Mouse (Mus musculus) neural tube, embryonic 12.5 days (tissue): ENCODE data around the gene Hoxd1. TPM values are rescaled to one million over a fixed set of nuclear protein-coding genes. Genes with fewer than 3 reads are reported as not detected.

Experiments used
- ATAC-seq: fragments of 200-750 bp; cut with Nextera tagmentation; 2 replicates; pipeline ENCODE4 v1.8.0; 2017; ENCODE audit warnings: low read depth, mild to moderate bottlenecking, moderate TSS enrichment, moderate library complexity; ENCODE audit not compliant: low FRiP score
- H3K27ac ChIP-seq: fragments of 300-500 bp; sonication (generic); 2 replicates; pipeline ENCODE4 v1.5.1; 2016
- H3K27me3 ChIP-seq: fragments of 300-500 bp; sonication (generic); replicated peaks from 2 replicates; pipeline ENCODE4 v1.6.1; 2016; ENCODE audit warnings: mild to moderate bottlenecking
- H3K36me3 ChIP-seq: fragments of 300-500 bp; sonication (generic); 2 replicates; pipeline ENCODE4 v1.6.1; 2016; ENCODE audit warnings: mild to moderate bottlenecking
- H3K4me1 ChIP-seq: fragments of 300-500 bp; sonication (generic); 2 replicates; pipeline ENCODE4 v1.6.1; 2016
- H3K4me2 ChIP-seq: fragments of 300-500 bp; sonication (generic); replicated peaks from 2 replicates; pipeline ENCODE4 v1.6.1; 2016; ENCODE audit warnings: mild to moderate bottlenecking
- H3K4me3 ChIP-seq: fragments of 300-500 bp; sonication (generic); 2 replicates; pipeline ENCODE4 v1.5.1; 2016
- H3K9ac ChIP-seq: fragments of 300-500 bp; sonication (generic); 2 replicates; pipeline ENCODE4 v1.6.1; 2016; ENCODE audit warnings: mild to moderate bottlenecking
- H3K9me3 ChIP-seq: fragments of 300-500 bp; sonication (generic); 2 replicates; pipeline ENCODE4 v1.6.1; 2016; ENCODE audit warnings: mild to moderate bottlenecking
- WGBS: fragments of 180-500 bp; shearing (Covaris S2); methylation state at CpG from one replicate; pipeline ENCODE4 v1.1.7; 2016; 5-methylcytosine and 5-hydroxymethylcytosine counted together
- polyA plus RNA-seq: library from polyadenylated mRNA; unstranded; fragments of >200 nt; fragmentation: Nextera tagmentation; extraction: Ambion mirVana; gene quantifications from 2 replicates; pipeline ENCODE4 v1.2.1, GENCODE M21; 2016

The Hoxd1 gene
- polyA plus RNA-seq, 1 experiment from 2014 or later = 6.8 TPM

DNA sequence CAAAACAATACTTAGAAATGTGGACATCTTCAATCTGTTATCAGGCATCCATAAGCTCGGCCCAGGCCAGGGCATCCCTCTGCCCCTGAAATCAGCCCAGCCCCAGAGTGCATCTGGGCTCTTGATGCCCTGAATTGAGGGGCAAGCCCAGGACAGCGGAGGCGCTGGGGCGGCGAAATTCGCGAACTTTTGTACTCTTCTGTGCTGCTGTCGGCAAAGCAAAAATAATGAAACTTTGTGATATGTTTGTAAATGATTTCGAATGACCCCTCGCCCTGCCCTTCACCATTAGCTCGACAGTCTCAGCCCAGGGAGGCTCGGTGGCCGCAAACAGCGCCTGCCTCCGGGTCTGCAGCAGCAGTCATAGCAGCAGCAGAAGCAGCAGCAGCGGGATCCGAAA is 37.6 kb upstream of the Hoxd1 start:
- peaks cover 24% of the 10 kb centered on the region for H3K36me3 ChIP-seq
- no peaks in the 10 kb centered on the region for H3K27me3 ChIP-seq
- no peaks in the 10 kb centered on the region for H3K9me3 ChIP-seq
- peak overlapping the region; percentile 56 for H3K4me3 ChIP-seq
- peak overlapping the region; percentile 96 for H3K9ac ChIP-seq
- 6% methylated on average over 17 of the region's 17 CpGs for WGBS
- peaks cover 93% of the 10 kb centered on the region for H3K4me1 ChIP-seq
- peak overlapping the region; percentile 96 for H3K4me2 ChIP-seq
- peak overlapping the region; percentile 93 for H3K27ac ChIP-seq
- no peak for ATAC-seq

DNA sequence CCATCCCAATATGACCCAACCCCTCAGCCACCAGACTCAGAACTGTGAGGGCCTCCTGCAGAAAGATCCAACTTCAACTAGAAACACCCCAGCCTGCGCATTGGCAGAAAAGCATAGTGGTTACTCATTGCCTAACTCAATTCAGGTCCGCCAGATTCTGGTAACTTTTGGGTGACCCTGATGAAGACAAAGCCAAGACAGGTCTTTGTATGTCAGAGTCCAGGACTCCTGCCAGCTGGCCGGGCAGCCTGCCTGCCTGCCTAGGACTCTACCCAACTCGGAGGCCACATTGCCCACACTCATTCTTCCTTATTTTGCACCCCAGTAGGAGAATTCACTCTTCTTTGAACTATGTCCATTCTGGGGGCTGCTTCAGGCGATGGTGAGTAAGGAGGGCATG is 36.2 kb upstream of the Hoxd1 start, which contains the start of gene Gm28230:
Gene Gm28230, plus strand, starts transcription at position 178 of the 400 bp plus-strand sequence.
- H3K36me3 ChIP-seq = peaks cover 24% of the 10 kb centered on the region

GRCm38 (mm10) chr2:74726973-74727639 is 35.7 kb upstream of the Hoxd1 start:
- under 1% methylated on average over 43 of the region's 43 CpGs for WGBS

More for the DNA sequence above, 36.2 kb upstream of the Hoxd1 start, which contains the start of gene Gm28230:
- Histone ChIP-seq H3K4me3 (peak within 1 kb of the TSS; percentile 56), H3K4me2 (peak within 1 kb of the TSS; percentile 96), H3K9ac (peak within 1 kb of the TSS; percentile 96), H3K27me3 (no peaks in the 10 kb centered on the region), H3K9me3 (no peaks in the 10 kb centered on the region), H3K27ac (peak within 1 kb of the TSS; percentile 93), H3K4me1 (peaks cover 92% of the 10 kb centered on the region)
- no peak for ATAC-seq
- WGBS = 8% methylated on average over 5 of the region's 5 CpGs

DNA sequence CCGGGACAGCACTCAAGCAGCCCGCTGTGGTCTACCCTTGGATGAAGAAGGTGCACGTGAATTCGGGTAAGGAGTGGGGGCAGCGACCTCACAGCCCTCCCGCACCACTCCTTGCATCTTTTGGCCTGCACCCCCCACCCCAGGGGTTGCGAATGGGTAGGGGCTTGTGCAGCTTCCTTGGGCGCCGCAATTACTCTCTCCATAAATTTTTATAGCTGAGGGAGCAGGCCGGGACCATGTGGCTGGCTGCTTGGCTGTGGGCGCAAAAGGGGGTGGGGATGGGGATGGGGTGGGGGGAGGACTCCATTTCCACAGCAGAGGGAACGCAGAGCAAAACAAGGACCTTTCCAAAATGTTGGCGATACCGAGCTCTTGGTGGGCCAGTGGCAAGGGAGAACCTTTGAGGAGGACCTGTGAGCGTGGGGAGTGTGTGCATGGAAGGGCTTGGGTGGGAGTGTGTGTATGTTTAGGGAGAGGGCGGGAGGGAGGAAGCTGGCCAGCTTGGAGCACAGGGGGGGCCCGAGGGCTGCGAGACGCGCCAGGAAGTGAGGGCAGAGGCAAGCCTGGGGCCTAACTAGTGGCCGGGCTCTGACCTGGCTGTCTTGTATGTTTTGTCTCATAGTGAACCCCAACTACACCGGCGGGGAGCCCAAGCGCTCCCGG is 35.0 kb upstream of the Hoxd1 start:
- Histone ChIP-seq H3K27me3 (no peaks in the 10 kb centered on the region), H3K9me3 (no peaks in the 10 kb centered on the region), H3K4me3 (peak overlapping the region; percentile 56), H3K9ac (peak overlapping the region; percentile 96), H3K27ac (peak overlapping the region; percentile 93), H3K4me1 (peaks cover 93% of the 10 kb centered on the region), H3K4me2 (peak overlapping the region; percentile 96), H3K36me3 (peaks cover 28% of the 10 kb centered on the region)
- WGBS = 2% methylated on average over 25 of the region's 25 CpGs
- ATAC-seq = peak; percentile 54

More at GRCm38 (mm10) chr2:74726973-74727639, 35.7 kb upstream of the Hoxd1 start:
- ATAC-seq = peak; percentile 22; the same call in 1 of the 2 replicates
- Histone ChIP-seq H3K4me3 (peak overlapping the region; percentile 56), H3K9ac (peak overlapping the region; percentile 96), H3K4me2 (peak overlapping the region; percentile 96), H3K27ac (peak overlapping the region; percentile 93), H3K4me1 (peaks cover 93% of the 10 kb centered on the region), H3K27me3 (no peaks in the 10 kb centered on the region), H3K36me3 (peaks cover 27% of the 10 kb centered on the region), H3K9me3 (no peaks in the 10 kb centered on the region)

DNA sequence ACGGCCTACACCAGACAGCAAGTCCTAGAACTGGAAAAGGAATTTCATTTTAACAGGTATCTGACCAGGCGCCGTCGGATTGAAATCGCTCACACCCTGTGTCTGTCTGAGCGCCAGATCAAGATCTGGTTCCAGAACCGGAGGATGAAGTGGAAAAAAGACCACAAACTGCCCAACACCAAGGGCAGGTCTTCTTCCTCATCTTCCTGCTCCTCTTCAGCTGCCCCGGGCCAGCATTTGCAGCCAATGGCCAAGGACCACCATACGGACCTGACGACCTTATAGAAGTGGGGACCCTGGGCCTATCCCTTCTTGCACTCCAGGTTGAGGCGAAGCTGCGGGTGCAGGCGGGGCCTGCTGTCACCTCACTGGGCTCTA is 34.5 kb upstream of the Hoxd1 start:
- H3K9me3 ChIP-seq = no peaks in the 10 kb centered on the region
- peak overlapping the region; percentile 93 for H3K27ac ChIP-seq
- H3K27me3 ChIP-seq = no peaks in the 10 kb centered on the region
- peak overlapping the region; percentile 96 for H3K4me2 ChIP-seq
- H3K9ac ChIP-seq = peak overlapping the region; percentile 96
- peak overlapping the region; percentile 56 for H3K4me3 ChIP-seq
- peaks cover 28% of the 10 kb centered on the region for H3K36me3 ChIP-seq
- WGBS = 7% methylated on average over 13 of the region's 13 CpGs
- peaks cover 92% of the 10 kb centered on the region for H3K4me1 ChIP-seq
- ATAC-seq = no peak

DNA sequence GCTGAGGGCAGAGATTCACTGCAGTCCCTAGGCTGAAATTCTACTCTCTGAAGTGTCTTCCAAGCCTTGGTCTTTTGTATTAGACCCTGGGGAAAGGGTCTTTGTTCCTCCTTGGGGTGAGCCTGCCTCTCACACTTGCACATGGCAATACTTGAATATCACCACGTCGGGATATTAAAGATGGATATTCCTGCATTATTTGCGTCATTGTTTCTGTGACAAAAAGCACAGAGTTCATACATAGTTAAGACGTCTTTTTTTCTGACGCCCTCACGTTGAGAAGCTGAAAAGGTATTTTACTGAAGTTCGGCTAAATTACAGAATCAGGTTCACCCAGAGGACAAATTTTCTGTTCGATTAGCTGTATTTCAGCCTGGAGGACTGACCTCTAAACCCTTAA is 32.4 kb upstream of the Hoxd1 start:
- peaks cover 26% of the 10 kb centered on the region for H3K36me3 ChIP-seq
- peak overlapping the region; percentile 99 for H3K27ac ChIP-seq
- no peaks in the 10 kb centered on the region for H3K27me3 ChIP-seq
- H3K4me3 ChIP-seq = peak overlapping the region; percentile 18
- peaks cover 87% of the 10 kb centered on the region for H3K4me1 ChIP-seq
- no peaks in the 10 kb centered on the region for H3K9me3 ChIP-seq
- ATAC-seq = no peak
- WGBS = 1% methylated on average over 8 of the region's 8 CpGs
- H3K9ac ChIP-seq = peak overlapping the region; percentile 92
- H3K4me2 ChIP-seq = peak overlapping the region; percentile 96

DNA sequence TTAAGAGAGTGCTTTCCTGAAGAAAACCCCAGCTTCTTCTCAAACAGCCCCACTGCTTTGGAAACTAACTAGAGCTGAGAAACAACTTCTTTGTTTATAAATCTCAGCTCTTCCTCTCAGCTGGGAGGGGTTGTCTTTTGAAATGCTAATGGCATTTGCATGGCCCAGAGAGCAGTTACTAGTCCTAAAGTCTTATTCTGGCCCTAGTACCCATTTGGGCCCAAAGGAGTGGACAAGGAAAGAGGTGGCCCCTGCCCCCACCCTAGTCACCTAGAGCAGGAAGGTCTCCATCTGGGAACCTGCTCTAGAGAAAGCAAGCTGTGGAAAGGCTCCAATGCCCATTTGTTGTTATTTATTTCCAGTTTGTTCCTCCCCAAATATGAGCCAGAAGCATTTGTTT is 31.7 kb upstream of the Hoxd1 start:
- ATAC-seq = no peak
- Histone ChIP-seq H3K36me3 (peaks cover 32% of the 10 kb centered on the region), H3K4me2 (peak overlapping the region; percentile 96), H3K9me3 (no peaks in the 10 kb centered on the region), H3K9ac (peak overlapping the region; percentile 92), H3K27ac (peak overlapping the region; percentile 99), H3K4me1 (peaks cover 88% of the 10 kb centered on the region), H3K4me3 (peak overlapping the region; percentile 18), H3K27me3 (no peaks in the 10 kb centered on the region)

DNA sequence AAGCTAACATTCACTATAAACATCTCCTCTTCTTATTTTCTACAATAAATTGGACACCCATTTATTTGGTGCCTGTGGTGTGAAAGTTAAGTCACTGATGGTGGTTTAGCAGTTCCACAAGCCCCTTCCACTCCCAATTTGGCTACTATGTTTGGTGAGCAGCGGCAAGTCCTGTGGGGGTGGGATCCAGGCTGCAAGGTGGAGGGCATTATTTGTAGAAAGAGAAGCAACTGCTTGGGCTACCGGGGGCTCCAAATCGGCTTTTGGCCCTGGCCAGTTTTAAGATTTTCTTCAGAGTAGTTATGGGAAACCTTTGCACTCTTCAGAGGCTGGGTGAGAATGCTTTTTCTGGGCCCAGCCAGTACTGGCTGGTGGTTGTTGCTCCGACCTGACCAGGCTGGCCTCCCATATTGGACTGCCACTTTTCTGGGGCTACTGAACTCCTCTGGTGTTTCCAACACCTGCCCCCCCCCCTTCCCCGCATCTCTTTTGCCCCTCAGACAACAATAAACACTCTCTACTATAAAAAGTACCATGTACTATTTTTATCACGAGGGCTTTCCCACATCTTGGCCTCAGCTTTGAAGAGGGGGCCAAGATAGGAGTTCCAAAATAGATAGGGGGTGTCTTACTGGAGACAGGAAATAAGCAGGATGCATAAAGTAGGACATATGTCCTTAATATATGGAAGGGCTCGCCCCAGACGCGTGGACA is 30.8 kb upstream of the Hoxd1 start:
- WGBS = 4% methylated on average over 9 of the region's 9 CpGs
- H3K27ac ChIP-seq = peak overlapping the region; percentile 99
- peaks cover 35% of the 10 kb centered on the region for H3K36me3 ChIP-seq
- H3K9ac ChIP-seq = peak overlapping the region; percentile 92
- peak overlapping the region; percentile 96 for H3K4me2 ChIP-seq
- no peaks in the 10 kb centered on the region for H3K9me3 ChIP-seq
- peak overlapping the region; percentile 31 for H3K4me3 ChIP-seq
- H3K4me1 ChIP-seq = peaks cover 88% of the 10 kb centered on the region
- no peak for ATAC-seq
- no peaks in the 10 kb centered on the region for H3K27me3 ChIP-seq

DNA sequence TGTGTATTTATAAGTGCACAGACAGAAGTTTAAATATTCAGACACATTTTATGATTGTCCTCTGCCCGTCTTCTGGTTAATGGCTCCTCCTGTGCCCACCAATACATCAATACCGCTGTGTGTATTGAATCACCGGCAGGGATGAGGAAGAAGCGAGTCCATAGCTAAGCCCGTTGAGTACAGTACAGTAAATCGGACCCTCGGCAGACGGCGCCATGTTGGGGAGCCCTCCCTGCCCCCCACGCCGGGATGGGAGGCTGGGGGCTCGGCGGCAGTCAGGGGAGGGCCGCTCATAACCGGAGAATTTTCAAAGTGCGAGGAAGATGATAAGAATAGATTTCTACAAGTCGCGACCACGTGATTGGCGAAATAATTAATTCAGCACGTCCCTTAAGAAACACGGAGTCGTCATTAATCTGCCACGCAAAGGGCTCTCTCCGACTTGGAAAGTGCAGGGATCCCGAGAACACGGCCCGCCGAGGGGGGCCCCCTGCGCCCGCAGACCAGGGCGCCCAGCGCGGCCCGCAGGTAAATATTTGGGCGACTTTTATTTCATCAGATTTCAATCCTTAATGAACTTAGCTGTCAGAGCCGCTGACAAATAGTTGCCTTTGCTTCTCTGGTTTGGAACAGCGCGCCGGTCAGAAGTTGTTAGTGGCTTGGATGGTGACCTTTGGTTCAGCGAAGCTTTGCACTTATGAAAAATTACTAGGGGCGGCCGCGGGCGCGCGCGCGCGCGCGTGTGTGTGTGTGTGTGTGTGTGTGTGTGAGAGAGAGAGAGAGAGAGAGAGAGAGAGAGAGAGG is 30.1 kb upstream of the Hoxd1 start:
- no peak for ATAC-seq
- Histone ChIP-seq H3K9me3 (no peaks in the 10 kb centered on the region), H3K9ac (peak overlapping the region; percentile 92), H3K27me3 (no peaks in the 10 kb centered on the region), H3K4me3 (peak overlapping the region; percentile 31), H3K27ac (peak overlapping the region; percentile 99), H3K4me1 (peaks cover 88% of the 10 kb centered on the region), H3K36me3 (peaks cover 28% of the 10 kb centered on the region), H3K4me2 (peak overlapping the region; percentile 96)
- under 1% methylated on average over 52 of the region's 52 CpGs for WGBS

DNA sequence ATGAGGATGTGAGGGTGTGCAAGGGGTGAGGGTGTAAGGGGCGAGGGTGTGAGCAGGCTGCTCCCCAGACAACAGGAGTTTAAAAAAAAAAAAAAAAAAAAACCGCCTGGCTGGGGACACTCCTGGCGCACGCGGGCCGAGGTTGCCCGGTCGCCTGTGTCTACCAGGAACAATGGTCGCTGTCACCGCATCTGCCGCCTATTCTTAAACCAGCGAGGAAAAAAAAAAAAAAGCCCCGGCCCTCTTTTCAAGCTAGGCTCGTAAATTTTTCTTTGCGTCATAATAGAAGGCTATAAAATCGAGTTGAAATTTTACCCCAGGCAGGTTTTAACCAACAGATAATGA is 29.5 kb upstream of the Hoxd1 start:
- peaks cover 23% of the 10 kb centered on the region for H3K36me3 ChIP-seq
- peak overlapping the region; percentile 96 for H3K4me2 ChIP-seq
- peak; percentile 38 for ATAC-seq
- no peaks in the 10 kb centered on the region for H3K27me3 ChIP-seq
- peak overlapping the region; percentile 99 for H3K27ac ChIP-seq
- H3K4me1 ChIP-seq = peaks cover 88% of the 10 kb centered on the region
- peak overlapping the region; percentile 31 for H3K4me3 ChIP-seq
- H3K9ac ChIP-seq = peak overlapping the region; percentile 92
- WGBS = under 1% methylated on average over 16 of the region's 16 CpGs
- H3K9me3 ChIP-seq = no peaks in the 10 kb centered on the region

- H3K4me3 ChIP-seq = peak overlapping the region; percentile 47
Measured at GRCm38 (mm10) chr2:74733765-74734164, 29.0 kb upstream of the Hoxd1 start.

More at GRCm38 (mm10) chr2:74733765-74734164, 29.0 kb upstream of the Hoxd1 start:
- Histone ChIP-seq H3K27ac (peak overlapping the region; percentile 99), H3K4me1 (peaks cover 88% of the 10 kb centered on the region), H3K9me3 (no peaks in the 10 kb centered on the region), H3K27me3 (no peaks in the 10 kb centered on the region), H3K9ac (peak overlapping the region; percentile 92), H3K36me3 (peaks cover 18% of the 10 kb centered on the region), H3K4me2 (peak overlapping the region; percentile 96)
- under 1% methylated on average over 6 of the region's 6 CpGs for WGBS
- ATAC-seq = no peak
